Mouse (Mus musculus) cerebellum, adult 2 months (tissue): Measurements from ENCODE around the gene Fkbp2. TPM values are rescaled to one million over a fixed set of nuclear protein-coding genes. Genes with fewer than 3 reads are reported as not detected.
A peak's percentile ranks its signal among the peaks of the same experiment; 100 is the strongest.

ENCODE experiments used
- DNase-seq, 2 experiments: peaks; one replicate each; pipeline ENCODE4 v3.0.0; 2021
- H3K27ac ChIP-seq: fragments of 200-500 bp; 2 replicates; pipeline ENCODE4 v1.5.1; 2012; ENCODE audit warnings: low read length, control low read depth, inconsistent platforms; ENCODE audit not compliant: insufficient read depth
- H3K27me3 ChIP-seq: fragments of 200-500 bp; 2 replicates; pipeline ENCODE4 v1.6.1; 2012; ENCODE audit warnings: inconsistent platforms, mild to moderate bottlenecking, low read length, moderate library complexity; ENCODE audit not compliant: control insufficient read depth, insufficient read depth
- H3K4me1 ChIP-seq: fragments of 200-500 bp; 2 replicates; pipeline ENCODE4 v1.6.1; 2011; ENCODE audit warnings: low read length; ENCODE audit not compliant: control insufficient read depth, insufficient read depth
- H3K4me3 ChIP-seq: fragments of 200-500 bp; replicated peaks from 2 replicates; pipeline ENCODE3; 2011; ENCODE audit warnings: mild to moderate bottlenecking, low read depth, low read length, control low read depth; ENCODE audit not compliant: insufficient read depth
- CTCF ChIP-seq: fragments of 200-500 bp; IDR thresholded peaks from 2 replicates; pipeline ENCODE4 v1.5.1; 2011; ENCODE audit warnings: low read depth, mild to moderate bottlenecking, control low read depth, low read length, moderate library complexity, borderline replicate concordance; ENCODE audit not compliant: insufficient read depth
- POLR2A ChIP-seq: fragments of 200-500 bp; IDR thresholded peaks from 2 replicates; pipeline ENCODE4 v1.6.1; 2011; ENCODE audit warnings: low read length, control low read depth, borderline replicate concordance; ENCODE audit not compliant: insufficient read depth
- WGBS: fragments of 180-500 bp; shearing (Covaris S2); methylation state at CpG from one replicate; pipeline ENCODE4 v1.1.7; 2018; 5-methylcytosine and 5-hydroxymethylcytosine counted together
- polyA plus RNA-seq: library from polyadenylated mRNA; depleted of rRNA; stranded (reverse); fragments of >200 nt; gene quantifications from 2 replicates; pipeline ENCODE4 v1.2.3, GENCODE M21; 2012

Fkbp2 gene
- polyA plus RNA-seq, 1 experiment, result 257 TPM

GRCm38 (mm10) chr19:6987061-6987903, 7.0 kb upstream of the Fkbp2 start, which contains the start of gene Vegfb:
Gene Vegfb (minus strand): TSS chr19:6987651.
- peak; percentile 75 to 81 for DNase-seq
- Histone ChIP-seq H3K27ac (peak within 1 kb of the TSS; percentile 66), H3K4me1 (peaks cover 4% of the 10 kb centered on the region; the same call in 1 of the 2 replicates), H3K4me3 (peak within 1 kb of the TSS; percentile 76), H3K27me3 (no peaks in the 10 kb centered on the region)
- TF ChIP-seq POLR2A (no peak), CTCF (no peak)
- WGBS, result under 1% methylated on average over 79 of the region's 85 CpGs

- WGBS, result 76% methylated on average over 10 of the region's 10 CpGs
- H3K4me3 ChIP-seq, result no peak overlapping the region
- H3K4me1 ChIP-seq, result peaks cover 6% of the 10 kb centered on the region
- no peaks in the 10 kb centered on the region for H3K27me3 ChIP-seq
- no peak for TF ChIP-seq CTCF
- no peak for TF ChIP-seq POLR2A
- peak in 1 of 2 experiments; percentile 28 for DNase-seq
- H3K27ac ChIP-seq, result no peak overlapping the region
Measured at GRCm38 (mm10) chr19:6985951-6986708, 5.8 kb upstream of the Fkbp2 start.

GRCm38 (mm10) chr19:6985300-6985699, 5.0 kb upstream of the Fkbp2 start:
- 87% methylated on average over 19 of the region's 19 CpGs for WGBS
- no peaks in the 10 kb centered on the region for H3K27me3 ChIP-seq
- DNase-seq, result peak in 1 of 2 experiments; percentile 26
- peaks cover 6% of the 10 kb centered on the region for H3K4me1 ChIP-seq
- no peak for TF ChIP-seq POLR2A
- no peak for TF ChIP-seq CTCF
- no peak overlapping the region for H3K4me3 ChIP-seq
- H3K27ac ChIP-seq, result no peak overlapping the region

- no peak overlapping the region for H3K27ac ChIP-seq
- no peak for TF ChIP-seq POLR2A
- TF ChIP-seq CTCF, result no peak
- WGBS, result 47% methylated on average over 5 of the region's 5 CpGs
Measured at GRCm38 (mm10) chr19:6983621-6984020, 3.3 kb upstream of the Fkbp2 start.

GRCm38 (mm10) chr19:6981465-6981864, 1.2 kb upstream of the Fkbp2 start:
- H3K27me3 ChIP-seq, result no peaks in the 10 kb centered on the region
- DNase-seq, result no peak
- H3K27ac ChIP-seq, result no peak overlapping the region
- H3K4me3 ChIP-seq, result no peak overlapping the region
- TF ChIP-seq POLR2A (no peak), CTCF (no peak)
- 89% methylated on average over 4 of the region's 4 CpGs for WGBS
- peaks cover 12% of the 10 kb centered on the region for H3K4me1 ChIP-seq

More at GRCm38 (mm10) chr19:6983621-6984020, 3.3 kb upstream of the Fkbp2 start:
- Histone ChIP-seq H3K4me3 (no peak overlapping the region), H3K4me1 (peaks cover 10% of the 10 kb centered on the region), H3K27me3 (no peaks in the 10 kb centered on the region)
- DNase-seq, result no peak

- H3K4me1 ChIP-seq, result peaks cover 8% of the 10 kb centered on the region; the same call in 1 of the 2 replicates
Measured at GRCm38 (mm10) chr19:6979486-6980380, 568 bp downstream of the Fkbp2 start.

GRCm38 (mm10) chr19:6979001-6979479, 1.3 kb downstream of the Fkbp2 start:
- TF ChIP-seq CTCF (no peak), POLR2A (no peak)
- Histone ChIP-seq H3K27me3 (no peaks in the 10 kb centered on the region), H3K4me1 (peaks cover 8% of the 10 kb centered on the region; the same call in 1 of the 2 replicates), H3K4me3 (peak overlapping the region; percentile 59), H3K27ac (no peak overlapping the region)
- peak; percentile 59 to 65 for DNase-seq
- WGBS, result 4% methylated on average over 11 of the region's 11 CpGs

More at GRCm38 (mm10) chr19:6979486-6980380, 568 bp downstream of the Fkbp2 start:
- Histone ChIP-seq H3K27me3 (no peaks in the 10 kb centered on the region), H3K27ac (peak overlapping the region; percentile 68; the same call in 1 of the 2 replicates), H3K4me3 (peak overlapping the region; percentile 59)
- TF ChIP-seq CTCF (peak; percentile 59), POLR2A (no peak)
- peak; percentile 99 for DNase-seq
- WGBS, result 1% methylated on average over 59 of the region's 59 CpGs
